Mouse (Mus musculus) ES-Bruce4 (cell line): ENCODE results near the gene Gm49361. TPM values are rescaled to one million over a fixed set of nuclear protein-coding genes. Genes with fewer than 3 reads are reported as not detected.

ENCODE experiments used
- H3K27ac ChIP-seq: 2 replicates; pipeline ENCODE4 v1.5.1; 2012; ENCODE audit warnings: low read length, inconsistent platforms; ENCODE audit not compliant: insufficient read depth
- H3K27me3 ChIP-seq: 2 replicates; pipeline ENCODE4 v1.6.1; 2012; ENCODE audit warnings: mild to moderate bottlenecking, low read length, inconsistent platforms; ENCODE audit not compliant: control insufficient read depth, poor library complexity, insufficient read depth, severe bottlenecking
- H3K36me3 ChIP-seq: 2 replicates; pipeline ENCODE4 v1.6.1; 2012; ENCODE audit warnings: inconsistent platforms, mild to moderate bottlenecking, low read length, moderate library complexity; ENCODE audit not compliant: control insufficient read depth, poor library complexity, insufficient read depth, severe bottlenecking
- H3K4me1 ChIP-seq: one replicate; pipeline ENCODE4 v1.8.1; 2011; ENCODE audit warnings: low read length; ENCODE audit not compliant: control insufficient read depth, insufficient read depth
- H3K4me3 ChIP-seq: 2 replicates; pipeline ENCODE4 v1.5.1; 2011; ENCODE audit warnings: low read depth, mild to moderate bottlenecking, low read length
- H3K9ac ChIP-seq: 2 replicates; pipeline ENCODE4 v1.6.1; 2012; ENCODE audit warnings: low read depth, mild to moderate bottlenecking, inconsistent platforms; ENCODE audit not compliant: poor library complexity, severe bottlenecking
- H3K9me3 ChIP-seq: replicated peaks from 2 replicates; pipeline ENCODE4 v1.6.1; 2012; ENCODE audit warnings: mild to moderate bottlenecking, low read length, inconsistent platforms; ENCODE audit not compliant: control insufficient read depth, poor library complexity, insufficient read depth, severe bottlenecking
- CTCF ChIP-seq: IDR thresholded peaks from one replicate; pipeline ENCODE4 v1.8.1; 2011; ENCODE audit warnings: low read depth, low read length
- EP300 ChIP-seq: IDR thresholded peaks from 2 replicates; pipeline ENCODE4 v1.6.1; 2011; ENCODE audit warnings: low read depth, low read length; ENCODE audit not compliant: insufficient read depth
- POLR2A ChIP-seq: IDR thresholded peaks from one replicate; pipeline ENCODE4 v1.8.1; 2011; ENCODE audit warnings: low read length; ENCODE audit not compliant: insufficient read depth
- polyA plus RNA-seq: library from polyadenylated mRNA; stranded (reverse); fragments of >200 nt; gene quantifications from 2 replicates; pipeline ENCODE4 v1.2.4, GENCODE M21; 2011; ENCODE audit warnings: low read depth; ENCODE audit not compliant: missing spikeins, insufficient read depth, insufficient read length

Gm49361 gene
- polyA plus RNA-seq, 1 experiment = not detected

- Histone ChIP-seq H3K36me3 (no peaks in the 10 kb centered on the region), H3K4me3 (no peak overlapping the region), H3K4me1 (no peaks in the 10 kb centered on the region), H3K27me3 (peaks cover 14% of the 10 kb centered on the region), H3K9me3 (no peaks in the 10 kb centered on the region), H3K9ac (no peak overlapping the region), H3K27ac (no peak overlapping the region)
- TF ChIP-seq POLR2A (no peak), EP300 (no peak), CTCF (no peak)
Measured at GRCm38 (mm10) chr14:57749501-57749900, 3.6 kb upstream of the Gm49361 start.

DNA sequence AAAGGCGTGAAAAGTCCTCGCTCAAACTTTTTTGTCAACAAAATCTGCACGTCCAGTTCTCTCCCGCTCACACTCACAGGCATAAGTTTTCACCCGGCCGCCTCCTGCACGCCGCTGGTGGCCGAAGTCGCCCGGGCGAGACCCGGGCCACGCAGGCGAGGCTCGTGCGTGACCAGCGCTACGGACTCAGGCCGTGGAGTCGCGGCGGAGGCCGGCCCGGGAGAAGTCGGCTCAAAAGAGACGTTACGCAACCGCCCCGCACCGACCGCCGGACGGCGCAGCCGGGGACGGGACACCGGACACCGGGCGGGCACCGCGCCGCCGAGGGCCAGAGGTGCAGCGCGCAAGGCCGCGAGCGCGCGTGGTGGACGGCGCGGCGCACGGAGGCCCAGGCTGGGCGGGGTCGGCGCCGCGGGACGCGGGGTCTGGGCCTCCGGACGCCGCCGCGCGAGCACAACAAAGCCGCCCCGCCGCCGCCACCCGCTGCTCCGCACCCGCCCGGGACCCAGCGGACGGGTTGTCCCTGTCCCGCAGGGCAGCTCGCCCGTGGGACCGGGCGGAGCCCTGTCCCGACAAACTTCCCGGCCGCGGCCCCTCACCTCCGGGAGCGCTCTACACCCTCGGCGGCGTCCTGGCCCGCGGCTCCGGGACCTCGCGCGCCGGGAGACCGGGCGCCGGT lies 473 bp downstream of the Gm49361 start:
- Histone ChIP-seq H3K27ac (no peak overlapping the region), H3K9ac (peak overlapping the region; percentile 97), H3K4me1 (no peaks in the 10 kb centered on the region), H3K4me3 (peak overlapping the region; percentile 74), H3K36me3 (no peaks in the 10 kb centered on the region), H3K9me3 (no peaks in the 10 kb centered on the region), H3K27me3 (peaks cover 16% of the 10 kb centered on the region)
- TF ChIP-seq CTCF (no peak), EP300 (no peak), POLR2A (no peak)

DNA sequence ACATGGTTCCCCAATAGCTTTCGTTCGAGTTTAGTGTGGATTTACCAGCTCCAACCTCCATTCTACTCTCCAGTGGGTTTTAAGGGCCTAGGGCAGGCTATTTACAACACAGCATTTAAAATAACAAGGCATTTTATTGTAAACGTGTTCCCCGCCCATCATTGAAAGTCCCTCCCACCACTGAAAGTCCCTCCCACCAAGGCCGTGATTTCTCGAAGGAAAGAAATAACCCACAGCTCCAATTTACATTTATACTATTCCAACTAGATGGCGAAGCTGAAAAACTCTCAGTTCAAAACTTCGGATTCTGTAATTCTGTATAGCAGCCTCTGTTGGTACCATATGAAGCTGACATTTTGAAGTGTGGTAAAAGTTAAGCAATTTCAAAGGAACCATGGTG lies 1.4 kb downstream of the Gm49361 start:
- TF ChIP-seq CTCF (no peak), POLR2A (no peak), EP300 (no peak)
- Histone ChIP-seq H3K27me3 (peaks cover 16% of the 10 kb centered on the region), H3K9me3 (no peaks in the 10 kb centered on the region), H3K4me1 (no peaks in the 10 kb centered on the region), H3K4me3 (no peak overlapping the region), H3K27ac (no peak overlapping the region), H3K9ac (no peak overlapping the region), H3K36me3 (no peaks in the 10 kb centered on the region)

DNA sequence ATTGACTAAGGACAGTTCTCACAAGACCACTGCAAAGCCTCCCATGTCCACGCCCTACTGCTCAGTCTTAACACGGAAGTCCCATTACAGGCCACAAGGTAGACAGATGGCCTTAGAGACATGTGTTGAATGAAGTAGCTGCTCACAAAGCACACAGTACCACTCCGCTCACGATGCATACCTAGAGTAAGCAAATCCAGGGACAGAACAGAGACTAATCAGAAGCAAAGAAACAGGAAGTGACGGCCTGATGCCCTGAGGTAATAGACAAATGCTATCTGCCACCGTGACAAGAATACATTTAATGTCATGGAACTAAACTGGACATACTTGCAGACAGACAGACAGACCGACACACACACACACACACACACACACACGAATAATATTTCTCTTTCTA lies 5.3 kb downstream of the Gm49361 start:
- Histone ChIP-seq H3K27ac (no peak overlapping the region), H3K4me3 (no peak overlapping the region), H3K27me3 (peaks cover 9% of the 10 kb centered on the region), H3K36me3 (no peaks in the 10 kb centered on the region), H3K9me3 (no peaks in the 10 kb centered on the region), H3K9ac (no peak overlapping the region), H3K4me1 (no peaks in the 10 kb centered on the region)
- TF ChIP-seq CTCF = no peak
- TF ChIP-seq EP300 = no peak
- TF ChIP-seq POLR2A = no peak

- Histone ChIP-seq H3K27ac (no peak overlapping the region), H3K27me3 (no peaks in the 10 kb centered on the region; the same call in none of the 2 replicates), H3K4me1 (peaks cover 6% of the 10 kb centered on the region), H3K9me3 (no peaks in the 10 kb centered on the region), H3K4me3 (no peak overlapping the region), H3K36me3 (no peaks in the 10 kb centered on the region), H3K9ac (no peak overlapping the region)
- TF ChIP-seq CTCF (no peak), EP300 (no peak), POLR2A (no peak)
Measured at GRCm38 (mm10) chr14:57737089-57737488, 8.8 kb downstream of the Gm49361 start.

DNA sequence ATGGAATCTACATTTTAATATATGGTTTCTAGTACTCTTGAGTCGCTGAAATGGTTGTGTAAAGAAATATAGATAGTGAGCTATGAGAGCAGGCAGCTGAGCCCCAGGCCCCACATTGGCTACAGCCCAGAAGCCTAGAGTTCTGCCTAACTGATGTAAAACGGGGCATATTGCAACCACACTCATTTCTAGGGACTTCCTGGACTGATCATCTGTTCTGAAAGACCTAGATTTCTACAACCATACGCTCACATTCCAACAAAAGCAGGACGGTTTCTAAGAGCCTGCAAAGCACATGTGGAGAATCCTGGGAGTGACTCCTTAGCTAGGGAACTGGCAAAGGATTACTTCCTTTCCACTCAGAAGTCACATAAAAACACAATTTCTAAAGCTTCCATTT lies 9.8 kb downstream of the Gm49361 start:
- Histone ChIP-seq H3K36me3 (no peaks in the 10 kb centered on the region), H3K4me1 (peaks cover 6% of the 10 kb centered on the region), H3K27ac (no peak overlapping the region), H3K9me3 (no peaks in the 10 kb centered on the region), H3K9ac (no peak overlapping the region), H3K4me3 (no peak overlapping the region), H3K27me3 (no peaks in the 10 kb centered on the region; the same call in none of the 2 replicates)
- no peak for TF ChIP-seq POLR2A
- no peak for TF ChIP-seq EP300
- no peak for TF ChIP-seq CTCF
